Mouse (Mus musculus): ENCODE data around the gene Vangl1. TPM values are rescaled to one million over a fixed set of nuclear protein-coding genes. Genes with fewer than 3 reads are reported as not detected.

Vangl1 gene
- polyA plus RNA-seq, 2 experiments = 62.2 to 62.8 TPM

DNA sequence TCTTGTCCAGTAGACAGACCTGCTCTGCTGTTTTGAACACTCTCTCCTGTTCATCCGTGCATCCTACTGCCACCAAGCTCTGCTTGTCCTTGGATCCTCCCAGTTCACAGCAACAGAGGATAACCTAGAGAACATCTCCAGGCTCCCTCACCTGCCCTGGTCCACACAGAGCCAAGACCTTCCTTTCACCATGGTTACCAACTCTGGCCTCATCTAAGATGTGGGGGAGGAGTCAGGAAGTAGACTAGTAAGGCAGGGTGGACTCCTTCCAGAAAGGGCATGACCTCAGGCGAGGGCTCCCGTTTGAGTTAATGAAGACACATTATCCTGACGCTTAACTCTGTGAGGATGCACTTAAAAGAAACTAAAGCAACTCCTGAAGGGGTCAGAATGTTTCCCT, 4.5 kb downstream of the Vangl1 start:
- 47% methylated on average over 4 of the region's 4 CpGs for WGBS (ENCODE audit: insufficient replicate concordance)
- Histone ChIP-seq H3K36me3 (replicated peaks; ENCODE audit: control insufficient read depth, insufficient read depth, low read depth) (no peaks in the 10 kb centered on the region), H3K9ac (replicated peaks) (no peak overlapping the region), H3K4me1 (replicated peaks; ENCODE audit: control insufficient read depth in 2 of 2, insufficient read depth in 2 of 2, low read length in 1 of 2) (peaks cover 0 to 8% of the 10 kb centered on the region in 2 experiments; a peak in 1 of 4 replicates), H3K9me3 (ENCODE audit: control insufficient read depth, low read length) (no peaks in the 10 kb centered on the region), H3K27ac (no peak overlapping the region), H3K27me3 (ENCODE audit: control insufficient read depth, insufficient read depth, low read length) (peaks cover 34% of the 10 kb centered on the region), H3K4me3 (ENCODE audit: insufficient read depth in 1 of 2, low read depth in 2 of 2, low read length in 2 of 2) (no peak overlapping the region), H3K4me2 (ENCODE audit: low read depth) (no peak overlapping the region)
- TF ChIP-seq CTCF (IDR thresholded peaks at IDR 0.05; ENCODE audit: low read depth) = no peak
- no peak for TF ChIP-seq EP300 (IDR thresholded peaks at IDR 0.05; ENCODE audit: low read depth)
- DNase-seq (ENCODE audit: low read depth in 3 of 3, low spot score in 3 of 3) (no peak), ATAC-seq (ENCODE audit: insufficient read depth) (no peak)

DNA sequence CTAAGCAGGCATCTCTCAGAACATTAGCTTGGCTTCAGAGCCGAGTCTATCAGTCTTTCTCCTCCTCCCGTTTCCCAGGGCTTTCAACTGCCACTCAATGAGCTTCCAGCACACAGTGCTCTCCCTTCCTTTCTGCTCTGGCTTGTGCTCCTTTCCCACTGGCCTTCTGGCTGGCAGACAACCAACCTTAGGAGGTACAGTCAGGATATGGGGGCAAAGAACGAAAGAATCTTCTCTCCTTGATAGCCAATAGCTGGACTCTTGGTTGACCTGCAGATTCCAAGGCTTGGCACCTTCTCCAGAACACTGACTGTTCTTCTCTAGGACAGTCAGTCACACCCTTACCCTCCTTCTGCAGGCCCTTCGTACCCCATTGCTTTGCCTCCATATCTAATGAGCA, 5.3 kb downstream of the Vangl1 start:
- H3K27me3 ChIP-seq (ENCODE audit: control insufficient read depth, insufficient read depth, low read length) = peaks cover 33% of the 10 kb centered on the region
- 52% methylated on average over 4 of the region's 4 CpGs for WGBS (ENCODE audit: insufficient replicate concordance)
- no peak overlapping the region for H3K4me2 ChIP-seq (ENCODE audit: low read depth)
- H3K9me3 ChIP-seq (ENCODE audit: control insufficient read depth, low read length) = no peaks in the 10 kb centered on the region
- DNase-seq (ENCODE audit: low read depth in 3 of 3, low spot score in 3 of 3) (no peak), ATAC-seq (ENCODE audit: insufficient read depth) (no peak)
- H3K27ac ChIP-seq = no peak overlapping the region
- no peaks in the 10 kb centered on the region for H3K36me3 ChIP-seq (replicated peaks; ENCODE audit: control insufficient read depth, insufficient read depth, low read depth)
- peaks cover 0 to 13% of the 10 kb centered on the region in 2 experiments; a peak in 2 of 4 replicates for H3K4me1 ChIP-seq (replicated peaks; ENCODE audit: control insufficient read depth in 2 of 2, insufficient read depth in 2 of 2, low read length in 1 of 2)
- no peak overlapping the region for H3K4me3 ChIP-seq (ENCODE audit: insufficient read depth in 1 of 2, low read depth in 2 of 2, low read length in 2 of 2)
- TF ChIP-seq CTCF (IDR thresholded peaks at IDR 0.05; ENCODE audit: low read depth) = no peak
- TF ChIP-seq EP300 (IDR thresholded peaks at IDR 0.05; ENCODE audit: low read depth) = no peak
- H3K9ac ChIP-seq (replicated peaks) = no peak overlapping the region

DNA sequence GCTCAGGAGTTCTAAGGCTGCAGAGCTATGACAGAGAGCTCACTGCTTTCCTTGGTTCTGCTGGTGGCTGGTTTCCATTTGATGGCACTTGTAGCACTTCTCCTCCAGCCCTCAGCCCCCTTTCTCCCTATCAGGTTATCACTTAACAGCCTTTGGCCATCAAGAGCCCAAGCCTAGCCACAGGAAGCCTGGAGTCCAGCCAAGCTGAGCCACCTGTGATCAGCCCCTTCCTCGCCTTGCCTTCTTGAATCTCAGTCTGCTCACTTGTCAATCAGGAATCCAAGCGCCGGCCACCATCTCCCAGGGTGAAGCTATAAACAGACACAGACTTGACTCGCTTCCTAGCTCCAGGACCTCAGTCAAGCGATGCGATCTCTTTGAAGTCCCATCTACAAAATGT, 6.0 kb downstream of the Vangl1 start:
- Histone ChIP-seq H3K36me3 (replicated peaks; ENCODE audit: control insufficient read depth, insufficient read depth, low read depth) (no peaks in the 10 kb centered on the region), H3K4me3 (ENCODE audit: insufficient read depth in 1 of 2, low read depth in 2 of 2, low read length in 2 of 2) (no peak overlapping the region), H3K4me2 (ENCODE audit: low read depth) (no peak overlapping the region), H3K9me3 (ENCODE audit: control insufficient read depth, low read length) (no peaks in the 10 kb centered on the region), H3K27me3 (ENCODE audit: control insufficient read depth, insufficient read depth, low read length) (peaks cover 28% of the 10 kb centered on the region), H3K9ac (replicated peaks) (no peak overlapping the region), H3K27ac (no peak overlapping the region), H3K4me1 (replicated peaks; ENCODE audit: control insufficient read depth in 2 of 2, insufficient read depth in 2 of 2, low read length in 1 of 2) (peaks cover 0 to 19% of the 10 kb centered on the region in 2 experiments; a peak in 2 of 4 replicates)
- WGBS (ENCODE audit: insufficient replicate concordance) = 51% methylated on average over 6 of the region's 6 CpGs
- no peak for ATAC-seq (ENCODE audit: insufficient read depth)
- DNase-seq (ENCODE audit: low read depth in 3 of 3, low spot score in 3 of 3) = no peak
- TF ChIP-seq EP300 (IDR thresholded peaks at IDR 0.05; ENCODE audit: low read depth) (no peak), CTCF (IDR thresholded peaks at IDR 0.05; ENCODE audit: low read depth) (no peak)

DNA sequence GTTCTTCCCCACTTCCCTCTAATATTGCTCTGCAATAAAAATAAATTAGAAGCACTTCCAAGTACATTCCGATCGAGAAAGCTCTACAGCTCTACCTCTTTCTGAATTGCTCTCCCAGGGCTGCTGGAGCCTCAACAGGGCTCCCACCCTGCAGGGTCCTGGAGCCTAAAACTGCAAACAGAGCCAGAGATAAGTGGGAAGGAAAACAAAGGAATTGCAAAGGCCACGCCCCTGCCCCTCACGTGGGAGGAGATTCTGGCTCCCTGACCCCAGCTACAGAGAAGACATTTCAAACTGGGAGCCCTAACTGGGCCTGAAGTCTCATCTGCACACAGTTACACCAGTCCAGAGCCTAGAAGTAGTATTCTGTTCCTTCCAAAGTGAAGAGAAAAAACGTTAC, 6.7 kb downstream of the Vangl1 start:
- H3K4me1 ChIP-seq (replicated peaks; ENCODE audit: control insufficient read depth in 2 of 2, insufficient read depth in 2 of 2, low read length in 1 of 2) = peaks cover 0 to 24% of the 10 kb centered on the region in 2 experiments; a peak in 2 of 4 replicates
- ATAC-seq (ENCODE audit: insufficient read depth) = no peak
- DNase-seq (ENCODE audit: low read depth in 3 of 3, low spot score in 3 of 3) = no peak
- WGBS (ENCODE audit: insufficient replicate concordance) = 38% methylated on average over 5 of the region's 5 CpGs
- H3K36me3 ChIP-seq (replicated peaks; ENCODE audit: control insufficient read depth, insufficient read depth, low read depth) = no peaks in the 10 kb centered on the region
- no peak overlapping the region for H3K4me2 ChIP-seq (ENCODE audit: low read depth)
- no peak overlapping the region for H3K4me3 ChIP-seq (ENCODE audit: insufficient read depth in 1 of 2, low read depth in 2 of 2, low read length in 2 of 2)
- TF ChIP-seq EP300 (IDR thresholded peaks at IDR 0.05; ENCODE audit: low read depth) (no peak), CTCF (IDR thresholded peaks at IDR 0.05; ENCODE audit: low read depth) (no peak)
- peaks cover 26% of the 10 kb centered on the region for H3K27me3 ChIP-seq (ENCODE audit: control insufficient read depth, insufficient read depth, low read length)
- H3K9me3 ChIP-seq (ENCODE audit: control insufficient read depth, low read length) = no peaks in the 10 kb centered on the region
- H3K27ac ChIP-seq = no peak overlapping the region
- H3K9ac ChIP-seq (replicated peaks) = no peak overlapping the region

DNA sequence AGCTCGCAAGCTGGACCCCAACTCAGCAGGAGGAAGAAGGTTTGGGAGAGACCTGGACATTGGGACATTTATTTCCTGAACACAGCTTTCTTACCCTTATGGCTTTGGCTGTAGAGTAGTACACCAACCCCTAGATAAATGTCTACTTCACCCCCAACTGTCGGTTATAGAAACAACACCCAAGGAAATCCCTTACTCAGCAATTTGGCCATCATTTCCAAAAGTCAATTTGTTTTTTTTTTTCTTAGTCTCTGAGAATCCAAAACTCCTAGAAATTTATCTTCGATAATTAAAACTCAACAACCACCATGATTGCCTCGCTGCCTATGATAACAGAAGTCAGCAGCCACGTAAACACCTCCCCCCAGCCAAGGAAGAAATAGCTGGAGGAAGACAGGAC, 7.3 kb downstream of the Vangl1 start:
- no peaks in the 10 kb centered on the region for H3K9me3 ChIP-seq (ENCODE audit: control insufficient read depth, low read length)
- no peak for ATAC-seq (ENCODE audit: insufficient read depth)
- no peak for DNase-seq (ENCODE audit: low read depth in 3 of 3, low spot score in 3 of 3)
- H3K27ac ChIP-seq = no peak overlapping the region
- no peaks in the 10 kb centered on the region for H3K36me3 ChIP-seq (replicated peaks; ENCODE audit: control insufficient read depth, insufficient read depth, low read depth)
- peaks cover 22% of the 10 kb centered on the region for H3K27me3 ChIP-seq (ENCODE audit: control insufficient read depth, insufficient read depth, low read length)
- peaks cover 0 to 24% of the 10 kb centered on the region in 2 experiments; a peak in 2 of 4 replicates for H3K4me1 ChIP-seq (replicated peaks; ENCODE audit: control insufficient read depth in 2 of 2, insufficient read depth in 2 of 2, low read length in 1 of 2)
- H3K9ac ChIP-seq (replicated peaks) = no peak overlapping the region
- WGBS (ENCODE audit: insufficient replicate concordance) = 54% methylated on average over 5 of the region's 5 CpGs
- no peak overlapping the region for H3K4me2 ChIP-seq (ENCODE audit: low read depth)
- no peak overlapping the region for H3K4me3 ChIP-seq (ENCODE audit: insufficient read depth in 1 of 2, low read depth in 2 of 2, low read length in 2 of 2)
- TF ChIP-seq CTCF (IDR thresholded peaks at IDR 0.05; ENCODE audit: low read depth) (no peak), EP300 (IDR thresholded peaks at IDR 0.05; ENCODE audit: low read depth) (no peak)

Data from liver, embryonic 14.5 days (tissue).